Mouse (Mus musculus) kidney, postnatal 0 days (tissue): Measurements from ENCODE around the gene Plekhg3. TPM values are rescaled to one million over a fixed set of nuclear protein-coding genes. Genes with fewer than 3 reads are reported as not detected.

Experiments
- ATAC-seq: fragments of 200-750 bp; cut with Nextera tagmentation; replicated peaks from 2 replicates; pipeline ENCODE4 v1.8.0; 2017; ENCODE audit warnings: low read depth, moderate number of reproducible peaks, moderate TSS enrichment, moderate library complexity; ENCODE audit not compliant: low FRiP score
- DNase-seq: peaks from one replicate; pipeline ENCODE4 v3.0.0-alpha.2; 2016; ENCODE audit warnings: low spot score
- H3K27ac ChIP-seq: fragments of 300-500 bp; sonication (generic); 2 replicates; pipeline ENCODE4 v1.5.1; 2014; ENCODE audit warnings: mild to moderate bottlenecking
- H3K27me3 ChIP-seq: fragments of 300-500 bp; sonication (generic); 2 replicates; pipeline ENCODE4 v1.6.1; 2014; ENCODE audit warnings: low read length, mixed read lengths; ENCODE audit not compliant: insufficient read depth
- H3K36me3 ChIP-seq: fragments of 300-500 bp; sonication (generic); 2 replicates; pipeline ENCODE4 v1.6.1; 2014; ENCODE audit warnings: low read length, mixed read lengths; ENCODE audit not compliant: insufficient read depth
- H3K4me1 ChIP-seq: fragments of 300-500 bp; sonication (generic); replicated peaks from 2 replicates; pipeline ENCODE4 v1.6.1; 2014; ENCODE audit warnings: antibody characterized with exemption, low read length, mixed read lengths; ENCODE audit not compliant: insufficient read depth
- H3K4me2 ChIP-seq: fragments of 300-500 bp; sonication (generic); 2 replicates; pipeline ENCODE4 v1.6.1; 2014; ENCODE audit warnings: mild to moderate bottlenecking, low read length, moderate library complexity, mixed read lengths
- H3K4me3 ChIP-seq: fragments of 300-500 bp; sonication (generic); replicated peaks from 2 replicates; pipeline ENCODE4 v1.5.1; 2014; ENCODE audit warnings: low read depth, low read length
- H3K9ac ChIP-seq: fragments of 300-500 bp; sonication (generic); 2 replicates; pipeline ENCODE4 v1.6.1; 2014; ENCODE audit warnings: low read depth, low read length
- H3K9me3 ChIP-seq: fragments of 300-500 bp; sonication (generic); replicated peaks from 2 replicates; pipeline ENCODE4 v1.6.1; 2016; ENCODE audit warnings: low read length, inconsistent platforms, mixed read lengths
- CTCF ChIP-seq: IDR thresholded peaks from 2 replicates; pipeline ENCODE4 v1.5.1; 2016; ENCODE audit warnings: antibody characterized with exemption, low read depth, mild to moderate bottlenecking, moderate library complexity
- WGBS: fragments of 180-500 bp; shearing (Covaris S2); extraction: QIAGEN DNeasy Blood & Tissue Kit; methylation state at CpG from one replicate; pipeline ENCODE4 v1.1.7; 2014; 5-methylcytosine and 5-hydroxymethylcytosine counted together
- polyA plus RNA-seq: library from polyadenylated mRNA; unstranded; fragments of >200 nt; fragmentation: Nextera tagmentation; extraction: Ambion mirVana; gene quantifications from 2 replicates; pipeline ENCODE4 v1.2.1, GENCODE M21; 2015

Gene Plekhg3
- polyA plus RNA-seq, 1 experiment from 2014 or later: 14.9 TPM

DNA sequence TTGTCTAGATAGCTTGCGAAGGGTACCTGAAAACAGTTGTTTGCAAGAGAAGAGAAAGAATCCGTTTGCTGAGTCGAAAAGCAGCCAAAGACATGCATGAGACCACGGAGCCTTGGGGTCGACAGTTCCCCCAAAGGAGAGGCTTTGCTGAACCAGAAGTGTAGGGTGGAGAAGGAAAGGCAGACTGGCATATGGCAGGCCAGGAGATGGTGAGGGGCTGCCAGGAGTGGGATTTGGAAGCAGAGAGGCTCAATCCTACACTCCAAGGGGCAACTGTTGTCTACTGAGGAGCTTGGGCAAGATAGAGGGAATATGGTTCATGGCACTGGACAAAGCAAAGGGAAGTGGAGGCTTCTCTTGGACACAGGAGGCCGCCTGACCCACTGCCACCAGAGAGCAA, 62.6 kb downstream of the Plekhg3 start:
- Histone ChIP-seq H3K27me3 (no peaks in the 10 kb centered on the region), H3K4me2 (no peak overlapping the region), H3K4me1 (peaks cover 14% of the 10 kb centered on the region), H3K9me3 (no peaks in the 10 kb centered on the region), H3K9ac (no peak overlapping the region), H3K36me3 (no peaks in the 10 kb centered on the region), H3K27ac (no peak overlapping the region), H3K4me3 (no peak overlapping the region)
- DNase-seq (no peak), ATAC-seq (no peak)
- TF ChIP-seq CTCF: no peak
- WGBS: 90% methylated on average over 6 of the region's 6 CpGs

- ATAC-seq (no peak), DNase-seq (peak; percentile 66)
- WGBS: 18% methylated on average over 7 of the region's 7 CpGs
- no peak overlapping the region for H3K27ac ChIP-seq
- H3K4me1 ChIP-seq: peaks cover 14% of the 10 kb centered on the region
- H3K9me3 ChIP-seq: no peaks in the 10 kb centered on the region
- H3K4me3 ChIP-seq: no peak overlapping the region
- H3K9ac ChIP-seq: no peak overlapping the region
- no peaks in the 10 kb centered on the region for H3K27me3 ChIP-seq
- H3K36me3 ChIP-seq: no peaks in the 10 kb centered on the region
- no peak overlapping the region for H3K4me2 ChIP-seq
- TF ChIP-seq CTCF: no peak
These were observed 63.2 kb downstream of the Plekhg3 start for GRCm38 (mm10) chr12:76593839-76594322.

GRCm38 (mm10) chr12:76594556-76594955, 63.9 kb downstream of the Plekhg3 start:
- H3K9ac ChIP-seq: no peak overlapping the region
- no peaks in the 10 kb centered on the region for H3K27me3 ChIP-seq
- ATAC-seq (no peak), DNase-seq (no peak)
- peaks cover 10% of the 10 kb centered on the region; the same call in 1 of the 2 replicates for H3K4me1 ChIP-seq
- no peak overlapping the region for H3K4me3 ChIP-seq
- no peak overlapping the region for H3K4me2 ChIP-seq
- H3K9me3 ChIP-seq: no peaks in the 10 kb centered on the region
- 69% methylated on average over 3 of the region's 3 CpGs for WGBS
- TF ChIP-seq CTCF: no peak
- H3K36me3 ChIP-seq: no peaks in the 10 kb centered on the region
- no peak overlapping the region for H3K27ac ChIP-seq

GRCm38 (mm10) chr12:76595830-76596229, 65.1 kb downstream of the Plekhg3 start:
- H3K36me3 ChIP-seq: no peaks in the 10 kb centered on the region
- 84% methylated on average over 2 of the region's 2 CpGs for WGBS
- ATAC-seq (no peak), DNase-seq (no peak)
- H3K9ac ChIP-seq: no peak overlapping the region
- no peak overlapping the region for H3K4me2 ChIP-seq
- no peak for TF ChIP-seq CTCF
- H3K27me3 ChIP-seq: no peaks in the 10 kb centered on the region
- H3K27ac ChIP-seq: no peak overlapping the region
- H3K4me3 ChIP-seq: no peak overlapping the region
- 0 out of 2 replicates have a peak, but pooled peaks cover 8% of the 10 kb centered on the region for H3K4me1 ChIP-seq
- H3K9me3 ChIP-seq: no peaks in the 10 kb centered on the region

- Histone ChIP-seq H3K4me2 (no peak overlapping the region), H3K27ac (no peak overlapping the region), H3K4me3 (no peak overlapping the region), H3K36me3 (no peaks in the 10 kb centered on the region), H3K27me3 (no peaks in the 10 kb centered on the region), H3K4me1 (0 out of 2 replicates have a peak, but pooled peaks cover 8% of the 10 kb centered on the region), H3K9ac (no peak overlapping the region), H3K9me3 (no peaks in the 10 kb centered on the region)
- peak; percentile 95 for TF ChIP-seq CTCF
- peak; percentile 86 for DNase-seq
- 59% methylated on average over 15 of the region's 15 CpGs for WGBS
- no peak; the same call in 1 of the 2 replicates for ATAC-seq
These were observed 65.8 kb downstream of the Plekhg3 start for GRCm38 (mm10) chr12:76596292-76597023.

- Histone ChIP-seq H3K36me3 (no peaks in the 10 kb centered on the region), H3K4me2 (no peak overlapping the region), H3K9ac (no peak overlapping the region), H3K4me3 (no peak overlapping the region), H3K27ac (no peak overlapping the region), H3K4me1 (0 out of 2 replicates have a peak, but pooled peaks cover 8% of the 10 kb centered on the region), H3K27me3 (no peaks in the 10 kb centered on the region), H3K9me3 (no peaks in the 10 kb centered on the region)
- WGBS: 56% methylated on average over 15 of the region's 15 CpGs
- TF ChIP-seq CTCF: no peak
- DNase-seq (no peak), ATAC-seq (no peak)
These were observed 66.9 kb downstream of the Plekhg3 start for GRCm38 (mm10) chr12:76597577-76598100.
